Mouse (Mus musculus) urinary bladder, postnatal 36 days (tissue): ENCODE results near the gene Defb26.

Experiments
- DNase-seq, 2 experiments: peaks; one replicate each; pipeline ENCODE4 v3.0.0; 2022; ENCODE audit warnings: low spot score in 2 of 2, mixed read lengths in 1 of 2

Gene Defb26

GRCm38 (mm10) chr2:152511592-152511991 is at the start of gene Defb26:
Defb26 (minus strand) TSS chr2:152511692.
- no peak for DNase-seq

GRCm38 (mm10) chr2:152556655-152557054 is 45.2 kb upstream of the Defb26 start:
- DNase-seq = no peak

GRCm38 (mm10) chr2:152553774-152554423 is 42.4 kb upstream of the Defb26 start:
- DNase-seq = peak; percentile 20 to 54

- no peak for DNase-seq
Observed at GRCm38 (mm10) chr2:152548124-152548523, 36.6 kb upstream of the Defb26 start.

- DNase-seq = peak in 1 of 2 experiments; percentile 20
Observed at GRCm38 (mm10) chr2:152544691-152545090, 33.2 kb upstream of the Defb26 start.

GRCm38 (mm10) chr2:152543478-152543877 is 32.0 kb upstream of the Defb26 start:
- DNase-seq = no peak

GRCm38 (mm10) chr2:152542897-152543296 is 31.4 kb upstream of the Defb26 start:
- no peak for DNase-seq

GRCm38 (mm10) chr2:152541979-152542378 is 30.5 kb upstream of the Defb26 start:
- DNase-seq = no peak

- DNase-seq = no peak
Observed at GRCm38 (mm10) chr2:152539944-152540710, 28.6 kb upstream of the Defb26 start, which contains the start of gene Defb29. Defb29 (minus strand) TSS chr2:152540098.

GRCm38 (mm10) chr2:152517981-152518380 is 6.5 kb upstream of the Defb26 start, which contains the start of gene Defb28:
Defb28 (plus strand) TSS chr2:152518255.
- no peak for DNase-seq

- DNase-seq = no peak
Observed at GRCm38 (mm10) chr2:152516084-152516483, 4.6 kb upstream of the Defb26 start.

- DNase-seq = no peak
Observed at GRCm38 (mm10) chr2:152503950-152504349, 7.5 kb downstream of the Defb26 start.

- DNase-seq = no peak
Observed at GRCm38 (mm10) chr2:152500863-152501229, 10.6 kb downstream of the Defb26 start.

GRCm38 (mm10) chr2:152500204-152500862 is 11.2 kb downstream of the Defb26 start:
- DNase-seq = no peak

GRCm38 (mm10) chr2:152498020-152498419 is 13.5 kb downstream of the Defb26 start:
- no peak for DNase-seq

- DNase-seq = no peak
Observed at GRCm38 (mm10) chr2:152493151-152493550, 18.3 kb downstream of the Defb26 start.

- no peak for DNase-seq
Observed at GRCm38 (mm10) chr2:152490038-152490437, 21.5 kb downstream of the Defb26 start, which contains the start of gene Defb22. Defb22 (minus strand) TSS chr2:152490138.

GRCm38 (mm10) chr2:152487024-152487423 is 24.5 kb downstream of the Defb26 start:
- DNase-seq = no peak

- DNase-seq = no peak
Observed at GRCm38 (mm10) chr2:152481726-152482125, 29.8 kb downstream of the Defb26 start.

GRCm38 (mm10) chr2:152480881-152481280 is 30.6 kb downstream of the Defb26 start:
- DNase-seq = no peak

- no peak for DNase-seq
Observed at GRCm38 (mm10) chr2:152476763-152477162, 34.7 kb downstream of the Defb26 start, which contains the start of gene Defb20. Defb20 (plus strand) TSS chr2:152477063.

GRCm38 (mm10) chr2:152472434-152472833 is 39.1 kb downstream of the Defb26 start:
- DNase-seq = no peak
